ENCODE assay signal across 26 mouse cellular contexts in genomic region chr15:90810341-90810740, GRCm38 (mm10).
"Had no signal": no experiment of that assay in that cellular context is flagged by ENCODE, and none has a peak within 500 bp of the region (broad histone marks: within the 10 kb centered on the region; RNA-seq: fewer than 3 reads in every experiment).

No protein-coding gene starts in this region.

- H3K27me3 ChIP-seq: heart, embryonic 13.5 days; heart, embryonic 15.5 days; intestine, embryonic 15.5 days; limb, embryonic 12.5 days; liver, embryonic 13.5 days; liver, embryonic 15.5 days had no signal

- H3K4me2 ChIP-seq: heart, embryonic 11.5 days; heart, embryonic 13.5 days; heart, embryonic 15.5 days; hindbrain, embryonic 14.5 days; intestine, embryonic 15.5 days; limb, embryonic 12.5 days; liver, embryonic 11.5 days; liver, embryonic 13.5 days; liver, embryonic 15.5 days had no signal

- DNase-seq: forebrain, postnatal 0 days; gastrocnemius, postnatal 14 days; gastrocnemius, postnatal 36 days; heart, adult 11 months; heart, adult 2 months; heart, postnatal 14 days; heart, postnatal 36 days; kidney, adult 18-20 months; kidney, adult 8-10 months; kidney, postnatal 4 days; liver; liver, embryonic 13.5 days had no signal

- H3K9ac ChIP-seq: forebrain, postnatal 0 days; heart, embryonic 13.5 days; heart, embryonic 15.5 days; hindbrain, embryonic 14.5 days; intestine, embryonic 15.5 days; limb, embryonic 12.5 days; liver, embryonic 13.5 days; liver, embryonic 15.5 days had no signal

- H3K36me3 ChIP-seq: heart, embryonic 13.5 days; heart, embryonic 15.5 days; intestine, embryonic 15.5 days; limb, embryonic 10.5 days; limb, embryonic 12.5 days; liver, embryonic 13.5 days; liver, embryonic 15.5 days had no signal

- H3K4me1 ChIP-seq: intestine, embryonic 15.5 days; liver, embryonic 13.5 days; liver, embryonic 15.5 days had no signal

- H3K27ac ChIP-seq: heart, adult 2 months; heart, embryonic 13.5 days; heart, embryonic 15.5 days; hindbrain, embryonic 14.5 days; intestine, embryonic 15.5 days; layer of hippocampus, adult 2 months; left cerebral cortex, adult 2 months; limb, embryonic 10.5 days; limb, embryonic 12.5 days; liver, embryonic 13.5 days; liver, embryonic 15.5 days had no signal

- H3K9me3 ChIP-seq: heart, embryonic 13.5 days; heart, embryonic 15.5 days; intestine, embryonic 15.5 days; limb, embryonic 10.5 days; limb, embryonic 12.5 days; liver, embryonic 13.5 days; liver, embryonic 15.5 days had no signal

- H3K4me3 ChIP-seq: heart, adult 2 months; heart, embryonic 13.5 days; heart, embryonic 15.5 days; intestine, embryonic 15.5 days; layer of hippocampus, adult 2 months; left cerebral cortex, adult 2 months; limb, embryonic 10.5 days; limb, embryonic 12.5 days; liver, embryonic 13.5 days; liver, embryonic 15.5 days had no signal

- ATAC-seq: forebrain, postnatal 0 days; hindbrain, embryonic 16.5 days; inflammation-experienced regulatory T-cells, adult 6 months; intestine, embryonic 15.5 days; intestine, postnatal 0 days had no signal
